Mouse (Mus musculus) G1E (cell line): ENCODE measurements around the gene Trak1.

Experiments
- CTCF ChIP-seq: IDR thresholded peaks from 2 replicates; pipeline ENCODE4 v1.5.1; 2012; ENCODE audit warnings: low read depth, low read length, inconsistent platforms, mixed read lengths
- GATA1 ChIP-seq: IDR thresholded peaks from 2 replicates; pipeline ENCODE4 v1.6.1; 2012; ENCODE audit warnings: borderline replicate concordance, low read length, inconsistent platforms, mixed read lengths
- GATA2 ChIP-seq: IDR thresholded peaks from 2 replicates; pipeline ENCODE4 v1.6.1; 2012; ENCODE audit warnings: low read depth, low read length, inconsistent platforms, borderline replicate concordance
- POLR2AphosphoS5 ChIP-seq: IDR thresholded peaks from 2 replicates; pipeline ENCODE4 v1.6.1; 2012; ENCODE audit warnings: low read depth, low read length, inconsistent platforms; ENCODE audit not compliant: insufficient replicate concordance
- TAL1 ChIP-seq: conservative IDR thresholded peaks from 2 replicates; pipeline ENCODE4 v1.6.1; 2012; ENCODE audit warnings: low read depth, low read length, inconsistent platforms, mixed read lengths

GRCm38 (mm10) chr9:121445364-121445763 lies 148.1 kb downstream of the Trak1 start:
- TF ChIP-seq TAL1 (no peak), CTCF (no peak; the same call in 1 of the 2 replicates), GATA1 (no peak), GATA2 (no peak), POLR2AphosphoS5 (no peak)
